Mouse (Mus musculus) heart, adult 2 months (tissue): Measurements from ENCODE around the gene 1810010H24Rik.

Experiments used
- CTCF ChIP-seq: fragments of 200-600 bp; IDR thresholded peaks from 2 replicates; pipeline ENCODE4 v1.8.1; 2022; ENCODE audit warnings: antibody characterized with exemption, mild to moderate bottlenecking, moderate library complexity
- POLR2A ChIP-seq: fragments of 200-500 bp; IDR thresholded peaks from 2 replicates; pipeline ENCODE4 v1.6.1; 2011; ENCODE audit warnings: mild to moderate bottlenecking, low read depth, low read length, control low read depth; ENCODE audit not compliant: insufficient read depth

DNA sequence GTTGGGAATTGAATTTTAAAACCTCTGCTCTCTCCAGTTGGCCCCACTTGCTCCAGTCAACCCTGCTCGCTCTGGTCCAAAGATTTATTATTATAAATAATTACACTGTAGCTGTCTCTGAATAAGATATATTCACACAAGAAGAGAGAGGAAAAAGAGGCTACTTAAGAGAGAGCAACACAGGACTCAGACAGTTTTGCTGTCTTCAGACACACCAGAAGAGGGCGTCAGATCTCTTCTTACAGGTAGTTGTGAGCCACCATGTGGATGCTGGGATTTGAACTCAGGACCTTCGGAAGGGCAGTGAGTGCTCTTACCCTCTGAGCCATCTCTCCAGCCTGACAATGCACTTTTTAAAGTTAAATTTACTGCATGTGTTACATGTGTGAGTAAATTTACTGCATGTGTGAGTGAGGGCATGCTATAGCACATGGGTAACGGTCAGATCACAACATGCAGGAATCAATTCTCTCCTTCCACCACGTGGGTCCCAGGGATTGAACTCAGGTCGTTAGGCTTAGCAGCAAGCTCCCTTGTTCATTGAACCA, 8.1 kb upstream of the 1810010H24Rik start:
- TF ChIP-seq POLR2A (no peak), CTCF (no peak)
